Mouse (Mus musculus): ENCODE measurements around the gene Rmdn3. TPM values are rescaled to one million over a fixed set of nuclear protein-coding genes. Genes with fewer than 3 reads are reported as not detected.
A peak's percentile ranks its signal among the peaks of the same experiment; 100 is the strongest.

Rmdn3 gene
- polyA plus RNA-seq, 1 experiment from 2014 or later, result 40.2 TPM

- H3K36me3 ChIP-seq, result no peaks in the 10 kb centered on the region
- no peaks in the 10 kb centered on the region for H3K9me3 ChIP-seq (replicated peaks)
- ATAC-seq (ENCODE audit: insufficient number of reproducible peaks, low FRiP score, low TSS enrichment, low read depth), result peak; percentile 71
- under 1% methylated on average over 60 of the region's 60 CpGs for WGBS
- H3K4me2 ChIP-seq (replicated peaks), result peak within 1 kb of the TSS; percentile 99
- 0 out of 2 replicates have a peak within 1 kb of the TSS, but pooled peaks have one; percentile 6 for H3K27ac ChIP-seq (replicated peaks)
- peaks cover 12% of the 10 kb centered on the region; the same call in 1 of the 2 replicates for H3K27me3 ChIP-seq
- peaks cover 16% of the 10 kb centered on the region for H3K4me1 ChIP-seq
- H3K9ac ChIP-seq, result peak within 1 kb of the TSS; percentile 33
- peak within 1 kb of the TSS; percentile 54 for H3K4me3 ChIP-seq (replicated peaks)
Observed at GRCm38 (mm10) chr2:119166901-119167865, 10.3 kb upstream of the Rmdn3 start, which contains the start of gene Gchfr. Gene Gchfr, plus strand, starts transcription at chr2:119167773.

- H3K9me3 ChIP-seq (replicated peaks), result no peaks in the 10 kb centered on the region
- no peak overlapping the region for H3K27ac ChIP-seq (replicated peaks)
- peaks cover 16% of the 10 kb centered on the region for H3K4me1 ChIP-seq
- H3K4me3 ChIP-seq (replicated peaks), result no peak overlapping the region
- no peaks in the 10 kb centered on the region for H3K36me3 ChIP-seq
- peaks cover 12% of the 10 kb centered on the region; the same call in 1 of the 2 replicates for H3K27me3 ChIP-seq
- no peak for ATAC-seq (ENCODE audit: insufficient number of reproducible peaks, low FRiP score, low TSS enrichment, low read depth)
- no peak overlapping the region for H3K4me2 ChIP-seq (replicated peaks)
- no peak overlapping the region for H3K9ac ChIP-seq
Observed at GRCm38 (mm10) chr2:119165401-119165800, 8.6 kb upstream of the Rmdn3 start.

GRCm38 (mm10) chr2:119163999-119164398 is 7.2 kb upstream of the Rmdn3 start:
- no peak overlapping the region for H3K27ac ChIP-seq (replicated peaks)
- no peak for ATAC-seq (ENCODE audit: insufficient number of reproducible peaks, low FRiP score, low TSS enrichment, low read depth)
- no peaks in the 10 kb centered on the region for H3K36me3 ChIP-seq
- H3K9me3 ChIP-seq (replicated peaks), result no peaks in the 10 kb centered on the region
- H3K27me3 ChIP-seq, result peaks cover 12% of the 10 kb centered on the region; the same call in 1 of the 2 replicates
- 84% methylated on average over 4 of the region's 4 CpGs for WGBS
- H3K9ac ChIP-seq, result no peak overlapping the region
- no peak overlapping the region for H3K4me3 ChIP-seq (replicated peaks)
- peaks cover 16% of the 10 kb centered on the region for H3K4me1 ChIP-seq
- no peak overlapping the region for H3K4me2 ChIP-seq (replicated peaks)

GRCm38 (mm10) chr2:119163135-119163534 is 6.3 kb upstream of the Rmdn3 start:
- Histone ChIP-seq H3K9me3 (replicated peaks) (no peaks in the 10 kb centered on the region), H3K4me1 (peaks cover 16% of the 10 kb centered on the region), H3K36me3 (no peaks in the 10 kb centered on the region), H3K4me2 (replicated peaks) (no peak overlapping the region), H3K27ac (replicated peaks) (no peak overlapping the region), H3K4me3 (replicated peaks) (no peak overlapping the region), H3K27me3 (peaks cover 12% of the 10 kb centered on the region; the same call in 1 of the 2 replicates), H3K9ac (no peak overlapping the region)
- WGBS, result 44% methylated on average over 3 of the region's 3 CpGs
- no peak for ATAC-seq (ENCODE audit: insufficient number of reproducible peaks, low FRiP score, low TSS enrichment, low read depth)

- H3K27me3 ChIP-seq, result no peaks in the 10 kb centered on the region
- H3K9ac ChIP-seq, result no peak overlapping the region
Observed at GRCm38 (mm10) chr2:119161247-119161646, 4.4 kb upstream of the Rmdn3 start.

GRCm38 (mm10) chr2:119157836-119158235 is 1.0 kb upstream of the Rmdn3 start:
- H3K27me3 ChIP-seq, result no peaks in the 10 kb centered on the region
- ATAC-seq (ENCODE audit: insufficient number of reproducible peaks, low FRiP score, low TSS enrichment, low read depth), result no peak
- peak overlapping the region; percentile 99 for H3K4me3 ChIP-seq (replicated peaks)
- no peak overlapping the region for H3K27ac ChIP-seq (replicated peaks)
- H3K4me1 ChIP-seq, result peaks cover 16% of the 10 kb centered on the region; the same call in 1 of the 2 replicates
- H3K36me3 ChIP-seq, result peaks cover 15% of the 10 kb centered on the region
- H3K9ac ChIP-seq, result no peak overlapping the region
- H3K9me3 ChIP-seq (replicated peaks), result no peaks in the 10 kb centered on the region
- H3K4me2 ChIP-seq (replicated peaks), result no peak overlapping the region

More at GRCm38 (mm10) chr2:119161247-119161646, 4.4 kb upstream of the Rmdn3 start:
- 37% methylated on average over 2 of the region's 2 CpGs for WGBS
- Histone ChIP-seq H3K4me2 (replicated peaks) (no peak overlapping the region), H3K36me3 (no peaks in the 10 kb centered on the region), H3K27ac (replicated peaks) (no peak overlapping the region), H3K9me3 (replicated peaks) (no peaks in the 10 kb centered on the region), H3K4me3 (replicated peaks) (no peak overlapping the region), H3K4me1 (peaks cover 6% of the 10 kb centered on the region; the same call in 1 of the 2 replicates)
- ATAC-seq (ENCODE audit: insufficient number of reproducible peaks, low FRiP score, low TSS enrichment, low read depth), result no peak

GRCm38 (mm10) chr2:119156081-119156680 is 653 bp downstream of the Rmdn3 start:
- Histone ChIP-seq H3K36me3 (peaks cover 31% of the 10 kb centered on the region), H3K27me3 (no peaks in the 10 kb centered on the region), H3K4me3 (replicated peaks) (peak overlapping the region; percentile 99), H3K9me3 (replicated peaks) (no peaks in the 10 kb centered on the region), H3K9ac (peak overlapping the region; percentile 90), H3K27ac (replicated peaks) (peak overlapping the region; percentile 65), H3K4me1 (peaks cover 16% of the 10 kb centered on the region; the same call in 1 of the 2 replicates), H3K4me2 (replicated peaks) (peak overlapping the region; percentile 88)
- ATAC-seq (ENCODE audit: insufficient number of reproducible peaks, low FRiP score, low TSS enrichment, low read depth), result peak; percentile 52
- 5% methylated on average over 34 of the region's 34 CpGs for WGBS

- Histone ChIP-seq H3K27ac (replicated peaks) (no peak overlapping the region), H3K36me3 (peaks cover 39% of the 10 kb centered on the region), H3K9me3 (replicated peaks) (no peaks in the 10 kb centered on the region), H3K9ac (no peak overlapping the region), H3K27me3 (no peaks in the 10 kb centered on the region), H3K4me1 (peaks cover 16% of the 10 kb centered on the region; the same call in 1 of the 2 replicates), H3K4me3 (replicated peaks) (peak overlapping the region; percentile 99), H3K4me2 (replicated peaks) (peak overlapping the region; percentile 88)
- ATAC-seq (ENCODE audit: insufficient number of reproducible peaks, low FRiP score, low TSS enrichment, low read depth), result no peak
- 82% methylated on average over 9 of the region's 9 CpGs for WGBS
Observed at GRCm38 (mm10) chr2:119155388-119155787, 1.4 kb downstream of the Rmdn3 start.

- Histone ChIP-seq H3K4me1 (peaks cover 16% of the 10 kb centered on the region; the same call in 1 of the 2 replicates), H3K9ac (no peak overlapping the region), H3K9me3 (replicated peaks) (no peaks in the 10 kb centered on the region), H3K36me3 (peaks cover 46% of the 10 kb centered on the region), H3K27me3 (no peaks in the 10 kb centered on the region), H3K4me2 (replicated peaks) (no peak overlapping the region), H3K27ac (replicated peaks) (no peak overlapping the region), H3K4me3 (replicated peaks) (no peak overlapping the region)
- 76% methylated on average over 2 of the region's 2 CpGs for WGBS
- ATAC-seq (ENCODE audit: insufficient number of reproducible peaks, low FRiP score, low TSS enrichment, low read depth), result no peak
Observed at GRCm38 (mm10) chr2:119154683-119155082, 2.2 kb downstream of the Rmdn3 start.

GRCm38 (mm10) chr2:119152255-119152654 is 4.6 kb downstream of the Rmdn3 start:
- H3K27me3 ChIP-seq, result no peaks in the 10 kb centered on the region
- H3K27ac ChIP-seq (replicated peaks), result no peak overlapping the region
- 82% methylated on average over 6 of the region's 6 CpGs for WGBS
- H3K36me3 ChIP-seq, result peaks cover 70% of the 10 kb centered on the region
- no peak overlapping the region for H3K9ac ChIP-seq
- no peaks in the 10 kb centered on the region for H3K9me3 ChIP-seq (replicated peaks)
- no peak overlapping the region for H3K4me2 ChIP-seq (replicated peaks)
- ATAC-seq (ENCODE audit: insufficient number of reproducible peaks, low FRiP score, low TSS enrichment, low read depth), result no peak
- H3K4me1 ChIP-seq, result peaks cover 13% of the 10 kb centered on the region; the same call in 1 of the 2 replicates
- no peak overlapping the region for H3K4me3 ChIP-seq (replicated peaks)

GRCm38 (mm10) chr2:119147775-119148174 is 9.1 kb downstream of the Rmdn3 start:
- 90% methylated on average over 8 of the region's 8 CpGs for WGBS
- Histone ChIP-seq H3K4me2 (replicated peaks) (no peak overlapping the region), H3K36me3 (peaks cover 90% of the 10 kb centered on the region), H3K9me3 (replicated peaks) (no peaks in the 10 kb centered on the region), H3K4me1 (no peaks in the 10 kb centered on the region), H3K9ac (no peak overlapping the region), H3K4me3 (replicated peaks) (no peak overlapping the region), H3K27ac (replicated peaks) (no peak overlapping the region), H3K27me3 (no peaks in the 10 kb centered on the region)
- no peak for ATAC-seq (ENCODE audit: insufficient number of reproducible peaks, low FRiP score, low TSS enrichment, low read depth)

Data from embryonic facial prominence, embryonic 15.5 days (tissue).